Mouse (Mus musculus): Measurements from ENCODE around the gene Gm128.
A peak's percentile ranks its signal among the peaks of the same experiment; 100 is the strongest.

DNA sequence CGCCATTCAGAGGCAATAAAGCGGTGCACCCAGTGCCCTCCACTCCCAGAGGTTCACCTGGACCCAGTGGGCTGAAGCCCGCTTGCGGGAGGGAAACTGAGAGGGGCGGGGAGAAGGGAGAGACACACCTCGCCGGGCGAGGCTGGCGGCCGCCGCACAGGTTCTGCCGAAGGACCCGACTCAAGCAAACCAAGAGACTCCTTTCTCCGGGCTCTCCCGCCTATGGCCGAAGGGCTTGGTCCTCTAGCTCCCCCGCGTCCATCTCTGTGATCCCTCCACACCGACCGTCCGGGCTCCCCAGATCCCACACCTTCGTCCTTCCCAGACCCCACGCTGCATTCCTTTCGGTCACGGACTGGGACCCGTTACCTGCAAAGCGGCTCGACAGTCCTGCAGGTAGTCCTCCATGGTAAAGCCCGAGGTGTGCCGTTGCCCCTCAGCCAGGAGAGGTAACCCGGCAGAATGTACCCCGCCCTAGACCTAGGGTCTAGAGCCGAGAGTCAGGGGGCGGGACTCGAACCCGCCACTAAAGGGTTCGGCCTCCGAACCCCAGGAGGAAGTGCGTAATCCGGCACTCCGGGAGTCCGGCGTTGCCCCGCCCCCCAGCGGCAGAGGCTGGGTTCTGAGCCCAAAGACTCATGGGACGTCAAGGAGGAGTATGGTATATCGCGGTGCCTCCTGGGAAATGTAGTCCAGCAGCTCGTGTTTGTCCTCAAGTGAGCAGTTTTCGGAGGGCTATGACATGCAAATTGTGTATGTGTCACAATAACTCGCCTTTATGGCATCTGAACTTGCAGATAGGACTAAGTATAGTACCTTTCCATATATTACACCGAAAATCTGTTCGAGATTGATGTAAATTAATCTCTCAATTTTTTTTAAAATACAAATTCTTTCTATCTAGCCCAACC, 40.1 kb upstream of the Gm128 start, which contains the start of the genes Mindy1 and Prune1:
- TF ChIP-seq CTCF (IDR thresholded peaks at IDR 0.05; ENCODE audit: extremely low read depth, insufficient read depth, low read length) (no peak), POLR2A (IDR thresholded peaks at IDR 0.05; ENCODE audit: extremely low read depth, insufficient read depth, low read length) (peak; percentile 64)
